Mouse (Mus musculus) 416B (cell line): Measurements from ENCODE around the gene Srd5a2.
"Not testable (repeated sequence)": the region's sequence is repeated elsewhere in the genome, so short reads cannot be mapped to it uniquely, and the experiment has no call there.

Experiments used
- DNase-seq: peaks from one replicate; pipeline ENCODE4 v3.0.0; 2011; ENCODE audit warnings: low read depth

Gene Srd5a2

GRCm38 (mm10) chr17:74047210-74048082, at the start of gene Srd5a2:
Gene Srd5a2, minus strand, starts transcription at chr17:74047916.
- no peak for DNase-seq

DNA sequence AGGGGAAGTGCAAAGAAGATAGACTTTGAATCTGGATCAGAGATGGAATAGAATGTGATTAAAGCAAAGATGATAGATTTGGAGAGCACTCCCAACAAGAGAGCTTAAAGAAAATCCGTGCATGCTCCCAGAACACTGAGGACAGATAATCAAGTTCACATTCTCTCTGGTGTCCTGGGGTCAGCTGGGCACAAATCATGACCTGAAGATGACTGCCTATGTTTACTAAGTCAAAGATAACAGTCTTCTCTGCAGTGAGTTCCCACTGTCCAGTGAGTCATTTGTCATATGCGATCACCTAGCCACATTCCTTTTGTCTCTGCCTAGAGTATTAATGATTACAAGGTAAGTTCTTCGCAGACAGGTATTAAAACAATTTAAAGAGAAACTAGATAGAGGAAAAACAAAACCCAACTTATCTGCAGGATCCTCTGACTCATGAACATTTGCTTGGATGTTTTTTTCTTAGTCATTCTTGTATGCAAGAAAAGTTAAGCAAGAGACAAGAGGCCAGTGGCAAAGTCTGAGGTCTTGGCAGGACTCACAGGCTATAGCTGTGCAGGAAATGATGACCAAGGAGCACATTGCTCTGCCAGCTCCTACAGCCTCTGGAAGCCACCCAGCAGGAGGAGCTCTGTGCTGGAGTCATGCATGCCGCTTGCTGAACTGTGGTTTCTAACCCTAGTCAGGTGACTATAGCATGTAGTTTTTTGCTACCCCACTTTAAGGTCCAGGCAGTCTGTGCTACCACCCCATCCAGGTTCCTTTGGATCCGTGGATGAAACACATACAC, 41.4 kb upstream of the Srd5a2 start:
- peak; percentile 94 for DNase-seq

DNA sequence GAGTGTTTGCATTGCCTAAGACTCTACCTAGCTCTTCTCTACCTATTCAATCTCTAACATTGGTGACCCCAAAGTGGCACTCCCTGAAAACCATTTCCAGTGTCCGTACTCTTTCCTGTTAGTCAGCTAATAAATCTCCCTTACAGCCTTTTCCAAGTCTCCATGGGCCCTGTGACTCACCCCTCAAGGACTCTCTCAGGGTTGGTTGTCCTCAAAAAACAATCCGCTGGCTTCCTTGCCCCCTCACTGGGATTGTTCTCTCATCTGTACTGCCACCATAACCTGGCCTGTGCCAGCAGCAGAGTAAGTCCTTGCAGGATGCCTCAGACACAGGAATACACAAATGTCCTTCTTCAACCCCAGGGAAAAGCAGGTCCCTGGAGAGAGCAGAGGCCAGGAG, 40.3 kb upstream of the Srd5a2 start:
- no peak for DNase-seq

DNA sequence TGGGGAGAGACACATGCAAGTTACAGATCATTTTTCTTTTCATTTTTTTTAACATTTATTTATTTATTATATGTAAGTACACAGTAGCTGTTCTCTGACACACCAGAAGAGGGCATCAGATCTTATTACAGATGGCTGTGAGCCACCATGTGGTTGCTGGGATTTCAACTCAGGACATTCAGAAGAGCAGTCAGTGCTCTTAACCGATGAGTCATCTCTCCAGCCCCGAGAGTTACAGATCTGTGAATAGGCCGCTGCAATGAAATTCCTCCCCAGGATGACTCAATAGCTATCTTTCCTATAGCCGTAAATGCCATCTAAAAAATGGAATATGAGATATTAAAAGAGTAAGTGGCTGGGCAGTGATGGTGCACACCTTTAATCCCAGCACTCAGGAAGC, 35.7 kb upstream of the Srd5a2 start:
- DNase-seq = peak; percentile 69

GRCm38 (mm10) chr17:74080076-74080615, 32.4 kb upstream of the Srd5a2 start:
- no peak for DNase-seq

GRCm38 (mm10) chr17:74078776-74079495, 31.2 kb upstream of the Srd5a2 start:
- DNase-seq = no peak

DNA sequence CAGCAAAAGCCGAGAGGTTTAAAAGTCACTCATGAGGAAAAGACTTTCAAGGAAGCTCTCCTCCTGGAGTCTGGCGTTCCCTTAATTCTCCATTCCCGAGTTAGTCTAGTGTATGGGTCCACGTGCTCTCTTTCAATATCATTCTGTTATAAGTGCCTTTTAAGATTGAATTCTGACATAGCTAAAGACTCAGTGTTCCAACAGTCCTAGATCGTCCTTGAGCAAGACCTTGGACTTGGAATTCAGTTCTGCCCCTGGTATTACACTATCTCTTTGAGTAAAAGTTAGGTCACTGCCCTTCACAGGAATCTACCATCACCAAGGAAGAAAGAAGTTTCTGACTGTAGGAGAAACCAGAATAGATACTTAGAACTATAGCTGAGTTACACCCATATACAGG, 25.4 kb upstream of the Srd5a2 start:
- not testable (repeated sequence) for DNase-seq

GRCm38 (mm10) chr17:74062763-74063162, 15.0 kb upstream of the Srd5a2 start:
- DNase-seq = not testable (repeated sequence)

- no peak for DNase-seq
These were observed 607 bp upstream of the Srd5a2 start for GRCm38 (mm10) chr17:74048229-74048816.

GRCm38 (mm10) chr17:74043754-74044153, 4.0 kb downstream of the Srd5a2 start:
- DNase-seq = peak; percentile 17

DNA sequence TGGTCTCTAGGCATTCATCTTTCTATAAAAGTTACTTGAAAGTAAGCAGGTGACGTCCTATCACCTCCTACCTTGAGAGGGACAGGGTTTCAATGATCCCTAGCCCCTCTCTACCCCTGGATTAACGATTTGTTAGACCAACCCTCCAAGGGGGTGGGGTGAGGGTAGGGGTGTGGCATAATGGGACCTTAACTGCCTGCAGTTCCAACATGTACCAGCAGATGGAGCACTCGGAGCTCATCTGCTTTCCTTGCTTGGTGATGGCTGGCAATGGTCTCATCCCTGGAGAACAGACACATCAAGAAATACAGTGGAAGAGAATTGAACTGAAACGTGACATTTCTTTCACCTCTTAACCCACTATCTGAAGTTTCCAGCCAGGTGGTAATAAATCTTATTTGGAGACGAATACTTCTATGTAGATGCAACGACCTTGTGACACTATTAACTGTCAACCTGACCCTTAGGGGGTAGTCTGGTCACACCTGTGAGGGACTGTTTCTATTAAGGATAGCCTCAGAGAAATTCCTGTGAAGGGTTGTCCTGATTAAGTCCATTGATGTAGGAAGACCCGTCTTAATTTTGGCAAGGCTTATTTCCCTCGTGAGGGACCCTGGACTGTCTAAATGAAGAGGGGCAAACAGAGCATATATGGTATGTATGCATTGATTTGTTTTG, 27.1 kb downstream of the Srd5a2 start:
- DNase-seq = peak; percentile 86

DNA sequence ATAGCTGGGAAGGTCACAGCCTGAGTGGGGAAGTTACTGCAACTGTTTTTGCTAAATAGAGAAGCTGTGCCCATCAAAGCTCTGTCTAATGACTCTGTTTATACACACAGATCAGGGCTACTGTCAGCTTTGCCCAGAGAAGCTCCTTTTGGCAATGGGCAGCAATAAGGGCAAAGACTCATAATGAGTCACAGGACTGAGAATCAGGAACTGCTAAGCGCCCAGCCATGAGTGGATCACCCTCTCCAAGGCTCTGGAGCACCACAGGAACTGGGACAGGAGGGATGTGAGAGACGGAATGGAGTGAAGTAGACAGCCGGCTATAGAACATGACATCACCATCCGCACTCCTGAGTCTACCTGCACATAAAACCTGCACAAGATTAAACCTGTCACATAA, 29.4 kb downstream of the Srd5a2 start:
- peak; percentile 37 for DNase-seq

- DNase-seq = peak; percentile 42
These were observed 30.1 kb downstream of the Srd5a2 start for GRCm38 (mm10) chr17:74017649-74018048.

DNA sequence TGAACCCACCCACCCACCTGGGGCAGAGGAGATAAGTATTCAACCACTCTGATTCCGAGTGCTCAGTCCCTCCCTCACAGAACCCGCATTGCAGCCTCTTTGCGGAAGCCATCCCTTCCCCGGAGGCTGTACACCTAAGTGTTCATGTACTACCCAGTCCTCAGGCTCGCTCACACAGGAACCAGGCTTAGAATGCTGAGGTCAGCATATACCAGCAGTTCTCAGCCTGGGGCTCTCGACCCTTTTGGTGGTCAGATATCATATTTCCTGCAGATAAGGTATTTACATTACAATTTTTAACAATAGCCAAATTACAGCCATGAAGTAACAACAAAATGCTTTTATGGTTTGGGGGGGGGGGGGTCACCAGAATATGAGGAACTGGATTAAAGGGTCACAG, 32.6 kb downstream of the Srd5a2 start:
- DNase-seq = no peak

GRCm38 (mm10) chr17:74008680-74009079, 39.0 kb downstream of the Srd5a2 start:
- no peak for DNase-seq

GRCm38 (mm10) chr17:74007001-74007400, 40.7 kb downstream of the Srd5a2 start:
- no peak for DNase-seq

DNA sequence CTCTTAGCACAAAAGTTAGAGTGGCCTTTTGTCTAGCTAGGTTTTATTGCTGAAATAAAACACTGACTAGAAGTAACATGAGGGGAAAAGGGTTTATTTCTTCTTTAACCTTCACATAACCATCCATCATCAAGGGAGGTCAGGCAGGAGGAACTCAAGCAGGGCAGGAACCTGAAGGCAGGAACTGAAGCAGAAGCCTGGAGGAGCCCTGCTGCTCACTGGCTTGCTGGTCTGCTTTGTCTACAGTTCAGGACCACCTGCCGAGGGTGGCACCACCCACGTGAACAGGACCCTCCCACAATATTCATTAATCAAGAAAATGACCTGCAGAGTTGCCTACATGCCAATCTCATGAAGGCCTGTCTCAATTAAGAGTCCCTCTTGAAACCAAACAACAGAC, 45.3 kb downstream of the Srd5a2 start:
- no peak for DNase-seq

DNA sequence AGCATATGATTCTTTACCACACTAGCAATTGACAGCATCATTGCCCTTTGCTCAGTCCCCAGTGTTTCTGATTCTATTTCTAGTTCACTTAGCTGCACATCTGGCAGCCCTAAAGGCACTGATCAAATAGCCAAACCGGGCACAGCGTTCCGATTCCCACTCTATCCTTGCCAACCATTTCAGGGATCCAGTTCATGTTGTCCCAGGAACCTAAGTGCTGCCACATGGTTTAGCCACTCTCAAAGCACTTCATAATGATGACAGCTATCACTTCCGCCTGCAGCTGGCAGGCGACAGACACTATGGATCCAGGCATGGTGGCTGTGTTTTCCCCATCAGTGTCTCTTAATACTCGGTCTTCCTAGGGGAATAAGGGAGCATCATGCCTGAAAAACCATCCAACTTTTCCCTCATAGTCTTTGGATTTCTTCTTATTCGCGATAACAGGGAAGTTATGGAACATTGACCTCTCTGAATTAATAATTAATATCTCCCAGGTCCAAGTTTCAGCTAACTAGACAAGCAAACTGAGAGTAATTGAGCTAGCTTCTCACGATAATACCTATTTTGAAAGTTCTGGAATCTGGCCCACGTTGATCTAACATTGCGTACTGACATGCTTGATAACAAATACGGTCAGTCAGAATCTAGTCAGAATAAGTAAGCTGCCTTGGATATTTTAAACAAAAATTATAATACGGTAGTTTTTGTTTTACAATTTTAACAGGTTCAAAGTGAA, 51.6 kb downstream of the Srd5a2 start:
- no peak for DNase-seq

GRCm38 (mm10) chr17:73991264-73991663, 56.5 kb downstream of the Srd5a2 start:
- no peak for DNase-seq

DNA sequence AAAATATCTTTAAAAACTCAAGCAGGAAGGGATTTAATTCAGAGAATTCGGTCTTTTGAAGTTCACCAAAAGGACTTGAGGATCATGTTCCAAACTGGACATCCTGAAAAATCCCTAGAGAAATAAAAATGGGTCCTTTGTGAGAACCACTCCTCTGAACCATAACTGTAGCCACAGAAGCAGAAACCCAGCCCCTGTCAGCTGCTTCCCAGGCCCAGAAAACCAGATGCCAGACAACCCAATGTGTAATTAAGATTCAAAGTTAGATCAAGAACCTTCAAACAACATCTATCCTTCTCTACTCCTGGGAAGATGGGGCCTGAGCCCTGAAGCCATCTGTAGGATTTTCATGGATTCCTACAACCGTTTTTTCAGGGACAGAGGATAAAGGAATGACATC, 61.1 kb downstream of the Srd5a2 start:
- no peak for DNase-seq
